Mouse (Mus musculus) heart, embryonic 15.5 days (tissue): ENCODE data around the gene Stn1. TPM values are rescaled to one million over a fixed set of nuclear protein-coding genes. Genes with fewer than 3 reads are reported as not detected.
A peak's percentile ranks its signal among the peaks of the same experiment; 100 is the strongest.

Source experiments
- ATAC-seq: fragments of 200-750 bp; cut with Nextera tagmentation; replicated peaks from 2 replicates; pipeline ENCODE4 v1.8.0; 2017; ENCODE audit warnings: low read depth, moderate TSS enrichment; ENCODE audit not compliant: insufficient number of reproducible peaks, insufficient read depth, low FRiP score
- H3K27ac ChIP-seq: fragments of 300-500 bp; sonication (generic); 2 replicates; pipeline ENCODE4 v1.5.1; 2015; ENCODE audit warnings: mild to moderate bottlenecking, inconsistent platforms
- H3K27me3 ChIP-seq: fragments of 300-500 bp; sonication (generic); 2 replicates; pipeline ENCODE4 v1.6.1; 2015; ENCODE audit warnings: inconsistent platforms
- H3K36me3 ChIP-seq: fragments of 300-500 bp; sonication (generic); 2 replicates; pipeline ENCODE4 v1.6.1; 2015; ENCODE audit warnings: mild to moderate bottlenecking, inconsistent platforms
- H3K4me1 ChIP-seq: fragments of 300-500 bp; sonication (generic); replicated peaks from 2 replicates; pipeline ENCODE4 v1.6.1; 2015; ENCODE audit warnings: inconsistent platforms
- H3K4me2 ChIP-seq: fragments of 300-500 bp; sonication (generic); 2 replicates; pipeline ENCODE4 v1.6.1; 2015; ENCODE audit warnings: inconsistent platforms, mild to moderate bottlenecking, moderate library complexity
- H3K4me3 ChIP-seq: fragments of 300-500 bp; sonication (generic); 2 replicates; pipeline ENCODE4 v1.5.1; 2015; ENCODE audit warnings: mild to moderate bottlenecking, inconsistent platforms
- H3K9ac ChIP-seq: fragments of 300-500 bp; sonication (generic); 2 replicates; pipeline ENCODE4 v1.6.1; 2015; ENCODE audit warnings: mild to moderate bottlenecking, inconsistent platforms
- H3K9me3 ChIP-seq: fragments of 300-500 bp; sonication (generic); replicated peaks from 2 replicates; pipeline ENCODE4 v1.6.1; 2016; ENCODE audit warnings: inconsistent platforms
- WGBS: fragments of 180-500 bp; shearing (Covaris S2); methylation state at CpG from one replicate; pipeline ENCODE4 v1.1.7; 2015; ENCODE audit warnings: mixed read lengths; 5-methylcytosine and 5-hydroxymethylcytosine counted together
- polyA plus RNA-seq: library from polyadenylated mRNA; unstranded; fragments of >200 nt; fragmentation: Nextera tagmentation; extraction: Ambion mirVana; gene quantifications from 2 replicates; pipeline ENCODE4 v1.2.1, GENCODE M21; 2015

Stn1 gene
- polyA plus RNA-seq, 1 experiment from 2014 or later, result 29.0 TPM

DNA sequence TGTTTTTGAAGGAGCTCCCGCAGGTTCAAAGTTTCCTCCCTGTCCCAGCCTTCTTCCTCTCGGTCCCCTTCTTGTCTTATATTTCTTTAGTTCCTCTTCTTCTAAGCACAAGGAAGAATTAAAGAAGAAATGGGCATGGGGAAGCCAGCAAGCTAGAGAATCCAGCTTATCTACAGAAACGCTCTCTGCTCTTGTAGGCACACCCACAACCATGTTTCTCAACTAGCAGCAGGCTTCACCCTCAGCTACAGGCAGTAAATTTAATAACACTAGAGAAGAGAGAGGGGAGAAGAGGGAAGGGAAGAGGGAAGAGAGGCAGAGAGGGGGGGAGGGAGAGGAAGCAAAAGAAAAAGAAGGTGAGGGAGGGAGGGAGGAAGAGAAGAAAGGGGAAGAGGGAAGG is 29.1 kb downstream of the Stn1 start:
- Histone ChIP-seq H3K27me3 (no peaks in the 10 kb centered on the region), H3K9me3 (no peaks in the 10 kb centered on the region), H3K4me2 (no peak overlapping the region), H3K4me3 (no peak overlapping the region), H3K36me3 (peaks cover 4% of the 10 kb centered on the region; the same call in 1 of the 2 replicates), H3K9ac (no peak overlapping the region), H3K27ac (peak overlapping the region; percentile 81), H3K4me1 (peaks cover 47% of the 10 kb centered on the region)
- WGBS, result 46% methylated on average over 3 of the region's 3 CpGs
- ATAC-seq, result no peak

DNA sequence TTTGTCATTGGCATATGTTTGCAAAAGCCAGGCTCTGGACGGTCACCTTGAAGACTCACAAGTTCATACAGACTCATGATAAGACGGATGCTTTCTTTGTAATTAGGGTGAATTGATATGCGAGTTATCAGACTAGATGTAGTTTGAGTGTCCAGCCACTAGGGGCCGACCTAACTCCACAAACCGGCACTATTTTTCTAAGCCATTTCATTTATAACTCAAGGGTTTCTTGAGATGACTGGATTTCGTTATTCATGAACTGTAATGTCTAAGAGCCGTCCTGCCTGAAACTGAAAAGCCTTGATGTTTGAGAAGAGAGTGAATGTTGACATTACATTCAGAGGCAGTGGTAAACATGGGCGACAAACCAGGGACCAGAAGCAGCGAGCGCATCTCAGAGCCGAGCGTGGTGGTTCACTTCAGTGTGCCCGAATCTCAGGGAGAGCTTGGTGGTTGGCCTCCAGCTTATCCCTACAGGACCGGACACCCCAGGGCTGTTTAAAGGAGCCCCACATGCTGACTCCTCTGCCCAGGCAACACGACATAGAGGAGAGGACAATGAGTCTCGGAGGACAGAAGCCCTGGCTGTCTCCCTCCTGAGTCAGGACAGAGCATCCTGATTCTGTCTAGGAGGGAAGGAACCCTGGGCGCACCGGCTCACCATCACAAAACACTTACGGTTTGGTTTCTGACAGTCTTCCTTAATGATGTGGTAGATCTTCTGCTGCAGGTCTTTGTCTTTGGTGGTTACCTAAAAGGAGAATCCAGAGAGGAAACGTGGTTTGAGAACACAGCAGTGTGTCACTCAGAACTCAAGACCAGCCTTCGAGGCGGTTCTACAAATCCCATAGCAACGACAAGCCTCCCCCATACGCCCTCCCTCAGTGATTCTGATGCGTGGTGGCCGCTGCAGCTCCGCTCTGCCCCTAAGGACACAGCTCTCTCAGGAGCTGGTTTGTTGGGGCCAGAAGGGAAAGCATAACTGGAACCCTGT is 29.9 kb downstream of the Stn1 start:
- H3K36me3 ChIP-seq, result peaks cover 4% of the 10 kb centered on the region; the same call in 1 of the 2 replicates
- no peak for ATAC-seq
- H3K4me2 ChIP-seq, result peak overlapping the region; percentile 10; the same call in 1 of the 2 replicates
- WGBS, result 51% methylated on average over 27 of the region's 27 CpGs
- peak overlapping the region; percentile 81; the same call in 1 of the 2 replicates for H3K27ac ChIP-seq
- H3K9me3 ChIP-seq, result no peaks in the 10 kb centered on the region
- no peaks in the 10 kb centered on the region for H3K27me3 ChIP-seq
- peaks cover 41% of the 10 kb centered on the region for H3K4me1 ChIP-seq
- no peak overlapping the region for H3K9ac ChIP-seq
- H3K4me3 ChIP-seq, result no peak overlapping the region

DNA sequence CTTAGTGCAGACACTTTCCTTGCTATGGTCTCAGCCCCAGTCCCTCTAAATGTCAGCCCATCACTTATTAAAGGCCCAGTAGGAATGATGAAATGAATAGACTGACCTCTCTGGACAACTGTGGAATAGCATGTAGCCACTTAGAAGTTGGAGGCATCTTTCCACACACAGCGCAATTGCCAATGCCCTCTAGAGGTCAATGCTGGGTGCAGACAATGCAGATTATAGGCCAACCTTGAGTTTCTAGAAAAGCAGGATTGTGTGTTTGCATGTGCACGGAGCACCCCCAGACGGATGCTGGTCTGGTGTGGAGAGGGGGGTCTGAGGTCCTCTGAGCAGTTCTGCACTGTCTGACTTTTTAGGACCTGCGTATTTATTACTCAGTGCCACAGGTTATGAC is 33.7 kb downstream of the Stn1 start:
- no peak overlapping the region for H3K9ac ChIP-seq
- no peaks in the 10 kb centered on the region for H3K9me3 ChIP-seq
- H3K4me1 ChIP-seq, result peaks cover 26% of the 10 kb centered on the region
- ATAC-seq, result no peak
- WGBS, result 73% methylated on average over 4 of the region's 4 CpGs
- H3K4me3 ChIP-seq, result no peak overlapping the region
- no peaks in the 10 kb centered on the region for H3K27me3 ChIP-seq
- H3K4me2 ChIP-seq, result no peak overlapping the region
- no peak overlapping the region for H3K27ac ChIP-seq
- peaks cover 4% of the 10 kb centered on the region; the same call in 1 of the 2 replicates for H3K36me3 ChIP-seq

DNA sequence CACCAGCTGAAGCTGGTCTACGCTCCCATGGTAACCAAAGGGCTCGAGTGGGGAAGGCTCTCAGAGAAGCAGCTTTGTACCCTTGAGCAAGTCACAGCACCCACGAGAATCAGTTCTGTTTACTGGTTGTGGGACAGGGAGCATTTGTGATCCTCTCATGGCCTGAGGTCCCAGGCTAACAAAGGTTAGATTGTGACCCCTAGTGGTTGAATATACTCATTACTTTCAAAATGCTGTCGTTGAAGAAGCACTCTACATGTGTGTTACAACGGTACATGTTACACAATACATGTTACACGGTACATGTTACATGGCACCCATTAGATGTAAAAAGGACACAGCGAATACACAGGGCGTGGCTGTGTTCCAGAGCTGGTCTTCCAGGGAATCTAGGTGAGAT is 34.7 kb downstream of the Stn1 start:
- Histone ChIP-seq H3K9ac (no peak overlapping the region), H3K27ac (no peak overlapping the region), H3K4me2 (no peak overlapping the region), H3K4me1 (peaks cover 17% of the 10 kb centered on the region), H3K4me3 (no peak overlapping the region), H3K9me3 (no peaks in the 10 kb centered on the region), H3K27me3 (no peaks in the 10 kb centered on the region), H3K36me3 (peaks cover 4% of the 10 kb centered on the region; the same call in 1 of the 2 replicates)
- WGBS, result 76% methylated on average over 8 of the region's 8 CpGs
- no peak for ATAC-seq

DNA sequence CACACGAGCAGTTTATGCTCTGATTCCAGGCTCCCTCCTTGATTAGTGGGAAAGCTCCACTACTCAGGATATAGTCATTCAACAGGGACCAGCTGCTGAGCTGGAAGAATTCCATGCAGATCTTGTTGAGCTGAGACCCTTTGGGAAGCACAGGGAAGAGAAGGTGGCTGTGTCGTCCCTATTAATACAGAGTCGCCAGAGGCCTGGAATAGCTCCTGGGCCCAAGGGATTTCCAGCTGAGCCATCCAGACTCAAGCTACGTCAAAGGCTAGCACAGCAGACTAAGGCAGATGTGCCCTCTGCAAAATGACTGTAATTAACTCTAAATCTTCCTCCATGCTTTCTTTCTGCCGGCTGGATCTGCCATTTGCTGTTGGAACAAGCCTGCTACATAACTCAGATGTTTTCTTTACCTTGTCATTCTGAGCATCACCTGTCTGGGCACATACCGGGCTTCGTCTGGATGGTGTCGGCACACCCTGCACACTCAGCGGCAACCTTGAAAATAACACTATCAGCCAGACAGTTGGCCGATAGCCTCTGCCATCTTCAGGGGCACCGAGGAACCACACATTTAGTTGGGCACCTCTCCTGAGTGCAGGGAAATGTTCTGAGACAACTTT is 36.8 kb downstream of the Stn1 start:
- WGBS, result 69% methylated on average over 11 of the region's 11 CpGs
- no peaks in the 10 kb centered on the region for H3K9me3 ChIP-seq
- ATAC-seq, result no peak

DNA sequence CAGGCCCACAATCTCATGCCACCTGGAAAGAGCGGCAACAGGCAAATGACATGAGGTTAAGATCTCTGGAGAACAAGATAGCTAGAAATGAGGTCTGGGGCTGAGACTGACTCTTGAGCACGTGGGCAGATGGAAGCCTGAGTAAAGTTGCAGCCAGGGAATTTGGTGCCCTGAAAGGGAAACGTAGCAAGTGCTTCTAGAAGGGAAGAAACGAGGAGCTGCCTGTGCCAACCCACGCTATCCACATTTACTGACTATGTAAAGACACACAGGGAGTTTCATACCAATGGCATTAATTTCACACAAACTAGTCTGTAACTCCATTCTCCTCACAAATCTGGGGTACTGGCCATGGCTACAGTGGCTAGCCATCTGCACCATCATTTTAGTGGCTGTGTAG is 37.5 kb downstream of the Stn1 start:
- Histone ChIP-seq H3K4me2 (no peak overlapping the region), H3K4me1 (peaks cover 13% of the 10 kb centered on the region), H3K9me3 (no peaks in the 10 kb centered on the region), H3K9ac (no peak overlapping the region), H3K36me3 (no peaks in the 10 kb centered on the region), H3K4me3 (no peak overlapping the region), H3K27ac (no peak overlapping the region), H3K27me3 (no peaks in the 10 kb centered on the region)
- 74% methylated on average over 5 of the region's 5 CpGs for WGBS
- ATAC-seq, result no peak

More for the DNA sequence above, 36.8 kb downstream of the Stn1 start:
- no peaks in the 10 kb centered on the region for H3K27me3 ChIP-seq
- H3K36me3 ChIP-seq, result no peaks in the 10 kb centered on the region
- H3K4me2 ChIP-seq, result no peak overlapping the region
- peaks cover 13% of the 10 kb centered on the region for H3K4me1 ChIP-seq
- H3K27ac ChIP-seq, result no peak overlapping the region
- H3K9ac ChIP-seq, result no peak overlapping the region
- H3K4me3 ChIP-seq, result no peak overlapping the region

DNA sequence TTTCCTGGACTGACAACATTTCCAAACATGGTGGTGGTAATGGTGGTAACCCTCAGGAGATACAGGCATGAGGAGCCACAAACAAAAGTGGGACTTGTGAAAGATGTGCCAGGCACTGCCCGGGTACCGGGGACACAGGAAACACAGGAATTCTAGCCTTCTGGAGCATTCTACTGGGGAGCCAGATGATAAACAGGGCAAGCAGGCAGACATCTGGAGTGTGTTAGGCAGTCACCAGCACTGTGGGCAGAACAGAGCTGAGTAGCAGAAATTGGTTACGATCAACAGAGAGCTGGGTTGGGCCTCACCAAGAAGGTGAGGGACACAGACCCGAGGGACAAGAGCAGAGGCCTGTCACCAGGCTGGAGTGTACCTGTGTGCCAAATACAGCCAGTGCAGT is 38.4 kb downstream of the Stn1 start:
- Histone ChIP-seq H3K9ac (no peak overlapping the region), H3K36me3 (no peaks in the 10 kb centered on the region), H3K4me3 (no peak overlapping the region), H3K27ac (peak overlapping the region; percentile 18; the same call in 1 of the 2 replicates), H3K9me3 (no peaks in the 10 kb centered on the region), H3K4me1 (peaks cover 13% of the 10 kb centered on the region), H3K4me2 (no peak overlapping the region), H3K27me3 (no peaks in the 10 kb centered on the region)
- ATAC-seq, result no peak
- 29% methylated on average over 4 of the region's 4 CpGs for WGBS

DNA sequence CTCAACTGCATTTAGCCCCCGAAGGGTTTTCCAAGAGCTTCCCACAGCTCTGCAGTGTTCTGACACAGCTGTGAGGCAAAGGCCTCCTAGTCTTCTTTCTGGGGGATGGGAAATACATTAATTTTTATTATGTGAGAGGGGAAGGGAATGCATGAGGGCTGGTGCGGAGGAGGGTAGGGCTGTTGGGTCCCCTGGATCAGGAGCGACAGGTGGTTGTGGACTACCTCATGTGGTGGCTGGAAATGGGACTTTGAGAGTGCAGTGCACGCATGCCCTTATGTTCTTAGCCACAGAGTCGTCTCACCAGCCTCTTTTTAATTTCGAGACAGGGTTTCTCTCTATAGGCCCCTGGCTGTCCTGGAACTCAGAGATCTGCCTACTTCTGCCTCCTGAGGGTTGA is 39.6 kb downstream of the Stn1 start:
- Histone ChIP-seq H3K4me3 (no peak overlapping the region), H3K36me3 (no peaks in the 10 kb centered on the region), H3K9me3 (no peaks in the 10 kb centered on the region), H3K4me1 (peaks cover 23% of the 10 kb centered on the region), H3K9ac (no peak overlapping the region), H3K27ac (no peak overlapping the region), H3K27me3 (no peaks in the 10 kb centered on the region), H3K4me2 (no peak overlapping the region)
- WGBS, result 85% methylated on average over 6 of the region's 6 CpGs
- no peak for ATAC-seq

DNA sequence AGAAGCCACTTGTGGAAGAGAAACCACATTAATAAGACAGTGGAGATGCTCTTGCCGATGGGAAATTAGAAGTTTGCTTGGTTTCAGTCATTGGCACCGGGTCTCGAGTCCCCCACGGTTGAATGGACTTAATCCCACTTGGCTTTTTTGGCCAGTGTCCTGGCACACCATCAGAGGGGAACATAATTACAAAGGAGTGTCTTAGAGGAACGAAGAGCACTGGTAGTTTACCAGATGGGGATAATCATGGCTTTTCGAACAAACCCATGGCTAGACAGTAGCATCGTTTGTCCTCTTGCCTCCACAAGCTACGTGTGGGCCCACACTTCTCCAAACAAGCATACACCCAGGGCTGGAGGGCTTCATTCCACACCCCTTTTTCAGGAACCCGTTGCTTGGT is 40.0 kb downstream of the Stn1 start:
- H3K27ac ChIP-seq, result no peak overlapping the region
- no peak overlapping the region for H3K9ac ChIP-seq
- H3K4me2 ChIP-seq, result no peak overlapping the region
- peaks cover 23% of the 10 kb centered on the region for H3K4me1 ChIP-seq
- no peak for ATAC-seq
- no peaks in the 10 kb centered on the region for H3K9me3 ChIP-seq
- WGBS, result 82% methylated on average over 9 of the region's 9 CpGs
- H3K27me3 ChIP-seq, result no peaks in the 10 kb centered on the region
- H3K4me3 ChIP-seq, result no peak overlapping the region
- H3K36me3 ChIP-seq, result no peaks in the 10 kb centered on the region

DNA sequence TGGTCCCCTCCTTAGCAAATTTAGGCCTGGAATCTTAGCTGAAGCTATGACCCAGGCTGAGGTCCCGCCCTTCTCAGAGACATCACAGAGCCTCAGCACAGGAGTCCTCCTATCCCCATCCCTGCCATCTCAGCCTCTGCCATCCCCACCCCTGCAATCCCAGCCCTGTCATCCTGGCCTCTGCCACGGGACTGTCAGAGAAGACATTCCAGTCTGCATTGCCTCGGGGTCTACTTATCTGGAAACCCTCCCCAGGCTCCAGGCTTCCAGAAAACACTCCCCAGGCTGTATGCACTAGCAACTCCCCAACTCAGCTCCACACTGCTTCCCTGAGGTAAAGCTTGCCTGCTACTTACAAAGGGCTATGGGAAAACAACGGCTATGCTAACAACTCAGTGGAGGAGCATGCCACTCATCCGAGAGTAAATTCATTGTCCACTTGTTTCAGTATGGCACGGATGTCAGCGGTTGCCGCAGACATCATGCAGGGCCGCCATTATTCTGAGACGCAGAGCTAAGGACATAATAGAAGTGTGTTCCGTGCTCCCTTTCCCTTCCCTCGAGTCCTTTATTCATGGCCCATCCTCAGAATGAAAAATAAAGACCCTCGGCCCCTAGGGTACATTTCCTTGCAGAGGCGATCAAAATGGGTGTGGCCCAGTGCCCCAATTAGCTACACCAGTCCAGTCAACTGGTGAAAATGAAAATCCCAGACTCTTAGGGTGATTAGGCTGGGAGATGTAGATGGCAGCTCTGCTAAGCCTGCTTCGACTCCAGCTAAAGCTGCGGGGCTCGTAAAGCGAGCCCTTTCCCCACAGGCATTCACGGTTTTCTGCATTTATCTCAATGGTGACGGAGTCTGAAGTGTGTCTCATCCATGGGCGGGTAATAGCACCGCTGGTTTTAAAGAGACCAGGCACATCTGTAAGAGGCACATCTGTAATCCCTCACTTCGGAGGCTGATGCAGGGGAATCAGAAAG is 44.0 kb downstream of the Stn1 start:
- ATAC-seq, result no peak; the same call in 1 of the 2 replicates
- Histone ChIP-seq H3K9me3 (no peaks in the 10 kb centered on the region), H3K4me3 (no peak overlapping the region), H3K36me3 (no peaks in the 10 kb centered on the region), H3K4me2 (no peak overlapping the region), H3K27ac (no peak overlapping the region), H3K4me1 (peaks cover 14% of the 10 kb centered on the region), H3K27me3 (no peaks in the 10 kb centered on the region), H3K9ac (no peak overlapping the region)
- 60% methylated on average over 23 of the region's 23 CpGs for WGBS

DNA sequence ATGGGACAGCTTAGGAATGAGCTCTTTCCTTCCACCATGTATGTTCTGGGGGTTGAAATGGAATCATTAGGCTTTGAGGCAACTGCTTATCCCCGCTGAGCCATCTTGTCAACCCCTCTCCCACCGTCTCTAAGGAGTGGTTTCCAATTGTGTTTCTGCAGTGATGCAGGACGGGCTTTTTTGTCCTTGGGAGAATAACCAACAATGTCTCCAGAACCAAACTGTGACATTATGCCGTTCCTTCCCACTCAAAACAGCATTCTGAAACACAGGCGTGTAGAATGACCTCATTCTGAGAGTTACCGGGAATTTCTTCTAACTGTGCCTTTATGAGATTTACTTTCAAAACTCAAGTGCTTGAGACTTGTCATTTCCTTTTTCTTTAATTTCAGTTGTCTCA is 44.9 kb downstream of the Stn1 start:
- no peak overlapping the region for H3K4me3 ChIP-seq
- H3K9ac ChIP-seq, result no peak overlapping the region
- no peak for ATAC-seq
- WGBS, result 89% methylated on average over 6 of the region's 6 CpGs
- H3K9me3 ChIP-seq, result no peaks in the 10 kb centered on the region
- H3K36me3 ChIP-seq, result no peaks in the 10 kb centered on the region
- H3K4me2 ChIP-seq, result no peak overlapping the region
- H3K27me3 ChIP-seq, result no peaks in the 10 kb centered on the region
- no peak overlapping the region for H3K27ac ChIP-seq
- peaks cover 14% of the 10 kb centered on the region for H3K4me1 ChIP-seq
